Mouse (Mus musculus): ENCODE measurements around the gene Tardbp. TPM values are rescaled to one million over a fixed set of nuclear protein-coding genes. Genes with fewer than 3 reads are reported as not detected.

Tardbp gene
- polyA plus RNA-seq, 1 experiment, result 276 TPM

GRCm38 (mm10) chr4:148586648-148587047, 40.2 kb downstream of the Tardbp start:
- no peak for DNase-seq
- no peak for TF ChIP-seq CTCF (IDR thresholded peaks at IDR 0.05; ENCODE audit: borderline replicate concordance, insufficient read depth, low read depth, low read length)
- TF ChIP-seq POLR2A (IDR thresholded peaks at IDR 0.05; ENCODE audit: borderline replicate concordance, insufficient read depth, low read length), result no peak
- 66% methylated on average over 9 of the region's 9 CpGs for WGBS
- H3K4me3 ChIP-seq (replicated peaks; ENCODE audit: insufficient read depth, low read depth, low read length), result no peak overlapping the region
- no peak overlapping the region for H3K27ac ChIP-seq (ENCODE audit: insufficient read depth, low read length)
- H3K4me1 ChIP-seq (ENCODE audit: control insufficient read depth, insufficient read depth, low read length), result peaks cover 4% of the 10 kb centered on the region
- H3K27me3 ChIP-seq (ENCODE audit: control insufficient read depth, insufficient read depth, low read length), result no peaks in the 10 kb centered on the region

- Histone ChIP-seq H3K4me1 (ENCODE audit: control insufficient read depth, insufficient read depth, low read length) (peaks cover 12% of the 10 kb centered on the region), H3K27ac (ENCODE audit: insufficient read depth, low read length) (no peak overlapping the region), H3K27me3 (ENCODE audit: control insufficient read depth, insufficient read depth, low read length) (no peaks in the 10 kb centered on the region), H3K4me3 (replicated peaks; ENCODE audit: insufficient read depth, low read depth, low read length) (no peak overlapping the region)
- no peak for TF ChIP-seq CTCF (IDR thresholded peaks at IDR 0.05; ENCODE audit: borderline replicate concordance, insufficient read depth, low read depth, low read length)
- no peak for TF ChIP-seq POLR2A (IDR thresholded peaks at IDR 0.05; ENCODE audit: borderline replicate concordance, insufficient read depth, low read length)
- DNase-seq, result no peak
- WGBS, result 88% methylated on average over 4 of the region's 4 CpGs
These were observed 43.6 kb downstream of the Tardbp start for GRCm38 (mm10) chr4:148583257-148583656.

- 78% methylated on average over 5 of the region's 5 CpGs for WGBS
- no peak overlapping the region for H3K4me3 ChIP-seq (replicated peaks; ENCODE audit: insufficient read depth, low read depth, low read length)
- DNase-seq, result no peak
These were observed 45.4 kb downstream of the Tardbp start for GRCm38 (mm10) chr4:148581422-148581821.

GRCm38 (mm10) chr4:148580765-148581164, 46.1 kb downstream of the Tardbp start:
- Histone ChIP-seq H3K4me3 (replicated peaks; ENCODE audit: insufficient read depth, low read depth, low read length) (no peak overlapping the region), H3K4me1 (ENCODE audit: control insufficient read depth, insufficient read depth, low read length) (peaks cover 12% of the 10 kb centered on the region), H3K27ac (ENCODE audit: insufficient read depth, low read length) (no peak overlapping the region), H3K27me3 (ENCODE audit: control insufficient read depth, insufficient read depth, low read length) (no peaks in the 10 kb centered on the region)
- WGBS, result 19% methylated on average over 9 of the region's 9 CpGs
- peak; percentile 45 to 49 for DNase-seq
- TF ChIP-seq CTCF (IDR thresholded peaks at IDR 0.05; ENCODE audit: borderline replicate concordance, insufficient read depth, low read depth, low read length), result no peak
- TF ChIP-seq POLR2A (IDR thresholded peaks at IDR 0.05; ENCODE audit: borderline replicate concordance, insufficient read depth, low read length), result no peak

More at GRCm38 (mm10) chr4:148581422-148581821, 45.4 kb downstream of the Tardbp start:
- Histone ChIP-seq H3K27ac (ENCODE audit: insufficient read depth, low read length) (no peak overlapping the region), H3K27me3 (ENCODE audit: control insufficient read depth, insufficient read depth, low read length) (no peaks in the 10 kb centered on the region), H3K4me1 (ENCODE audit: control insufficient read depth, insufficient read depth, low read length) (peaks cover 12% of the 10 kb centered on the region)
- TF ChIP-seq POLR2A (IDR thresholded peaks at IDR 0.05; ENCODE audit: borderline replicate concordance, insufficient read depth, low read length) (no peak), CTCF (IDR thresholded peaks at IDR 0.05; ENCODE audit: borderline replicate concordance, insufficient read depth, low read depth, low read length) (no peak)

- no peak overlapping the region for H3K4me3 ChIP-seq (replicated peaks; ENCODE audit: insufficient read depth, low read depth, low read length)
- 88% methylated on average over 7 of the region's 7 CpGs for WGBS
- DNase-seq, result no peak
- no peaks in the 10 kb centered on the region for H3K4me1 ChIP-seq (ENCODE audit: control insufficient read depth, insufficient read depth, low read length)
- TF ChIP-seq CTCF (IDR thresholded peaks at IDR 0.05; ENCODE audit: borderline replicate concordance, insufficient read depth, low read depth, low read length), result no peak
- no peak for TF ChIP-seq POLR2A (IDR thresholded peaks at IDR 0.05; ENCODE audit: borderline replicate concordance, insufficient read depth, low read length)
- H3K27me3 ChIP-seq (ENCODE audit: control insufficient read depth, insufficient read depth, low read length), result no peaks in the 10 kb centered on the region
- no peak overlapping the region for H3K27ac ChIP-seq (ENCODE audit: insufficient read depth, low read length)
These were observed 53.6 kb downstream of the Tardbp start for GRCm38 (mm10) chr4:148573222-148573621.

GRCm38 (mm10) chr4:148570693-148571295, 56.0 kb downstream of the Tardbp start:
- DNase-seq, result no peak
- no peaks in the 10 kb centered on the region for H3K4me1 ChIP-seq (ENCODE audit: control insufficient read depth, insufficient read depth, low read length)
- no peaks in the 10 kb centered on the region for H3K27me3 ChIP-seq (ENCODE audit: control insufficient read depth, insufficient read depth, low read length)
- WGBS, result 65% methylated on average over 9 of the region's 9 CpGs
- TF ChIP-seq CTCF (IDR thresholded peaks at IDR 0.05; ENCODE audit: borderline replicate concordance, insufficient read depth, low read depth, low read length) (no peak), POLR2A (IDR thresholded peaks at IDR 0.05; ENCODE audit: borderline replicate concordance, insufficient read depth, low read length) (no peak)
- no peak overlapping the region for H3K4me3 ChIP-seq (replicated peaks; ENCODE audit: insufficient read depth, low read depth, low read length)
- H3K27ac ChIP-seq (ENCODE audit: insufficient read depth, low read length), result no peak overlapping the region

GRCm38 (mm10) chr4:148570138-148570537, 56.7 kb downstream of the Tardbp start:
- Histone ChIP-seq H3K27me3 (ENCODE audit: control insufficient read depth, insufficient read depth, low read length) (no peaks in the 10 kb centered on the region), H3K4me1 (ENCODE audit: control insufficient read depth, insufficient read depth, low read length) (no peaks in the 10 kb centered on the region), H3K4me3 (replicated peaks; ENCODE audit: insufficient read depth, low read depth, low read length) (no peak overlapping the region), H3K27ac (ENCODE audit: insufficient read depth, low read length) (no peak overlapping the region)
- no peak for TF ChIP-seq POLR2A (IDR thresholded peaks at IDR 0.05; ENCODE audit: borderline replicate concordance, insufficient read depth, low read length)
- DNase-seq, result no peak
- WGBS, result 88% methylated on average over 10 of the region's 10 CpGs

GRCm38 (mm10) chr4:148563595-148563994, 63.2 kb downstream of the Tardbp start:
- DNase-seq, result no peak
- H3K27me3 ChIP-seq (ENCODE audit: control insufficient read depth, insufficient read depth, low read length), result no peaks in the 10 kb centered on the region
- no peak overlapping the region for H3K4me3 ChIP-seq (replicated peaks; ENCODE audit: insufficient read depth, low read depth, low read length)
- H3K27ac ChIP-seq (ENCODE audit: insufficient read depth, low read length), result no peak overlapping the region
- 95% methylated on average over 12 of the region's 12 CpGs for WGBS
- TF ChIP-seq POLR2A (IDR thresholded peaks at IDR 0.05; ENCODE audit: borderline replicate concordance, insufficient read depth, low read length) (no peak), CTCF (IDR thresholded peaks at IDR 0.05; ENCODE audit: borderline replicate concordance, insufficient read depth, low read depth, low read length) (no peak)
- H3K4me1 ChIP-seq (ENCODE audit: control insufficient read depth, insufficient read depth, low read length), result no peaks in the 10 kb centered on the region

Data from cerebellum, adult 2 months (tissue).